Mouse (Mus musculus) megakaryocyte progenitor cell, adult 5-6 weeks (primary cell): ENCODE measurements around the gene Plekhn1. TPM values are rescaled to one million over a fixed set of nuclear protein-coding genes. Genes with fewer than 3 reads are reported as not detected.
A peak's percentile ranks its signal among the peaks of the same experiment; 100 is the strongest.

Source experiments
- ATAC-seq: replicated peaks from 2 replicates; pipeline ENCODE4 v1.8.0; 2016; ENCODE audit warnings: mild to moderate bottlenecking, moderate TSS enrichment, inconsistent platforms; ENCODE audit not compliant: poor library complexity
- total RNA-seq, 2 experiments: library from RNA; stranded (forward) in 1 of 2; stranded (reverse) in 1 of 2; fragments of 157-497, 149-512 nt in 1 of 2; fragments of 200-1000 nt in 1 of 2; gene quantifications; 2 replicates each; pipeline versions ENCODE4 v1.2.3 to v1.2.4; 2015 to 2017

Plekhn1 gene
- total RNA-seq (2015) (11.6 and 18.4 TPM in 2 replicates), total RNA-seq (2017) (12.8 and 15.5 TPM in 2 replicates)

- ATAC-seq: peak; percentile 30
Observed at GRCm38 (mm10) chr4:156234701-156235213, at the start of gene Plekhn1. Plekhn1 (minus strand) TSS chr4:156234857.

- peak; percentile 56 for ATAC-seq
Observed at GRCm38 (mm10) chr4:156255078-156255839, 20.6 kb upstream of the Plekhn1 start, which contains the start of gene Samd11. Samd11 (minus strand) TSS chr4:156255657.

GRCm38 (mm10) chr4:156254361-156255077, 19.9 kb upstream of the Plekhn1 start:
- ATAC-seq: peak; percentile 32

DNA sequence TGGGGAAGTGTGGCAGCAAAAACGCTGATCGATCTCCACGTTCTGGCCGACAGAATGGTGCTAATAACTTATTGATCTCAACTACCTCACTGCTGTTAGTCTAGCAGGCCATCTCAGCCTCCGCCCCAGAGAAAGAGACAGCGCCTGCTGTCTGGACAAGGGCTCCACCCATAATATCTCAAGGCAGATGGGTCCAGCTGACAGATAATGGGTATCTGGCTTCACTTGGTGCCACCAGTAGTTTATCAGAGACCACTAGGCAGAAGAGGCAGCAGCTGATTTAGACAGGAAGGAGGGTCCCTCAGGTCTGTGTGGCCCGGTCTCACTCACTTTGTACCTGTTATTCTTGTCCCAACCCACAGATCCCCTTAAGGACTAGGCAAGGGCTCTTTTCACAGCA, 18.4 kb upstream of the Plekhn1 start:
- ATAC-seq: peak; percentile 55

GRCm38 (mm10) chr4:156252619-156253018, 18.0 kb upstream of the Plekhn1 start:
- peak; percentile 12; the same call in 1 of the 2 replicates for ATAC-seq

DNA sequence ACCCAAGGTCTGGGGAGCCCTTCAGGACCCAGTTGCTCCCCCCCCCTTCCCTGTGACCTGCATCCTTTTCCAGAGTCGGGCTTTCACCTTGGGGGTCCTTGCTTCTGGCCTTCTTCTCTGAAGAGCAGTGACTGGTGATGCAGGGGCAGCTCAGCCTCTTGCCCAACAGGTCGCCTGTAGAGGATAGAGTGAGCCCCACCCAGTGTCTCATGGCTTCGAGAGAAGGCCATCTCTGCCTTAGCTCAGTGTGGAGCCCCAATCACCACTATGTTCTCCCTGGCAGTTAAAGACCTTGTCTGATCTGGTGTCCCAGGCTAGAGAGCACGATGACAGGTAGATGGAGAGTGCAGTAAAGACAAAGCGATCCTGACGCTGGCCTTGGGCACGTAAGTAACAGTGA, 17.5 kb upstream of the Plekhn1 start:
- 0 out of 2 replicates have a peak, but pooled peaks have one; percentile 1 for ATAC-seq

DNA sequence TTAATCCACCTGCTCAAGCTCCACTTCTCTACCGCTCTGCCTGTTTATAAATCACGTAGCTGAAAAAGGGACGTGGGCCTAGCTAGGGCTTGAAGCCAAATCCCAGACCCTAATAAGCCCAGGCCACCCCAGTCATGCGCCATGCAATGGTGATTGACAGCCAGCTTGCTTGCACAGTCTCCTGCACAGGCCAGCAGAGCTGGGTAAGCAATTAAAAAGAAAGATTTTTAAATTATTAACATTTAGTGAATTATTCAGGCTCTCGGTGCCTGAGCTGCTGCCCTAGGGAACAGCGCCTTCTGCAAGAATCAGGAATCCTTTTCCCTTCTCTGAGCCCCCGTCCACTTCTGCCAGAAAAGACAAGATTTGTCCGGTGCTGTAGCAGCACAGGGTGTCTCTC, 16.4 kb upstream of the Plekhn1 start:
- ATAC-seq: no peak

GRCm38 (mm10) chr4:156249567-156249966, 14.9 kb upstream of the Plekhn1 start:
- no peak for ATAC-seq

DNA sequence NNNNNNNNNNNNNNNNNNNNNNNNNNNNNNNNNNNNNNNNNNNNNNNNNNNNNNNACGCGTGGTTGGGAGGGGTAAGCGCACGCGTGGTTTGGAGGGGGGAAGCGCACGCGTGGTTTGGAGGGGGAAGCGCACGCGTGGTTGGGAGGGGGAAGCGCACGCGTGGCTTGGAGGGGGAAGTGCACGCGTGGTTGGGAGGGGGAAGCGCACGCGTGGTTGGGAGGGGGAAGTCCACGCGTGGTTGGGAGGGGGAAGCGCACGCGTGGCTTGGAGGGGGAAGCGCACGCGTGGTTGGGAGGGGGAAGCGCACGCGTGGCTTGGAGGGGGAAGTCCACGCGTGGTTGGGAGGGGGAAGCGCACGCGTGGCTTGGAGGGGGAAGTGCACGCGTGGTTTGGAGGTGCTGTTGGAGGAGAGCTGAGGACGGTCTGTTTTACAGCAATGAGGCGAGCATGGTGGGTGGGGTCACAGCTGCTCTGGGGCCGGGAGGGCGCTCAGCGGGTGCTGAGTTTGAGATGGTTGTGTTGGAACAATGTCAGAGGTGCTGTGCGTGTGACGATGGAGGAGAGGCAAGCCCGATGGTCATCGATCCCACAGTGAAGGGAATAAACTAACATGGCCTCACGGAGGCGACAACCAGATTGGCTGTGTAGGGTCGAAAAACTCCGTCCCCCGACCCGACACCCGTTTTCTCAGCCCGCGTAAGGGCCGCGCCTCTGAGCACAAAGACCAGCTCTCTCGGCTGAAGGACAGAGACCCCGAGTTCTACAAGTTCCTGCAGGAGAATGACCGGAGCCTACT, 2.2 kb upstream of the Plekhn1 start:
- ATAC-seq: peak; percentile 21

- ATAC-seq: peak; percentile 73
Observed at GRCm38 (mm10) chr4:156235808-156236533, 1.3 kb upstream of the Plekhn1 start, which contains the start of gene Noc2l. Noc2l (plus strand) TSS chr4:156236010.

DNA sequence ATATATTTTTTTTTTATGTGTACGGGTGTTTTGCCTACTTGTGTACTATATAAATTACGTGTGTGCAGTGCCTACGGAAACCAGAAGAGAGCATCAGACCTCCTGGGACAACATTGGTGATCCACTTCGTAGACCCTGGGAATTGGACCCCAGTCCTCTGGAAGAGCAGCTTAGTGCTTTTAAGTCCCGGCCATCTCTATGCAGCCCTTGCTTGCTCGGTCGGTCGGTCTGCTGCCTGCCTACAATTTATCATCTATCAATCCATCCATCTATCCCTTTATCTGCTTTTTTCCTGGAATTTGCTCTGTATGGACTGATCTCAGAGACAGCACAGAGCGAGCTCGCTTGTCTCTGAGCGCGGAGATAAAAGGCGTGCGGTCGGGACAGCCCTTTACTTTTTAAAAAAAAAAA, 708 bp upstream of the Plekhn1 start:
- ATAC-seq: peak; percentile 26

DNA sequence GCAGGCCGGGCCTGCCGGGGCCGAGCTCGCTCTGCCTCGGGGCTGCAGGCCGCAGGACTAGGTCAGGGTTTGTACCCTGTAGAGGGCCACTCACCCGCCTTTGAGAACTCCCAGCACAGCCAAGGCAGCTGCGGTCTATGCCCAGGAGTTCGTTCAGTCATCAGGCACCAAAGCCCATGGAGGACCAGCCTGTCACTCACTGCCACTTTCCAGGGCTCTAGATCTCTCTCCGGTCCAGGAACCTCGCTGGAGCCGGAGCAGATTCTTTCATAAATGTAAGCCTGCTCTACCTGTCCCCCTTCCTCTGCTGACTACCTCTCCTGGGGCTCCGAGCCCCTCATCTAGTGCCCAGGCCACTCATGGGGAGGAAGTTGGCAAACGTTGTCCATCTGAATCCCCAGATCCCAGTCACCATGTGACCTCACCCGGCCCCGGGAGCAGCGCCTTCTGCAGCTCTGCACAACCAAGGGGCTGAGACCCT, 596 bp downstream of the Plekhn1 start:
- no peak for ATAC-seq

GRCm38 (mm10) chr4:156228393-156229024, 6.1 kb downstream of the Plekhn1 start:
- peak; percentile 18; the same call in 1 of the 2 replicates for ATAC-seq

- peak; percentile 17; the same call in 1 of the 2 replicates for ATAC-seq
Observed at GRCm38 (mm10) chr4:156227752-156228392, 6.8 kb downstream of the Plekhn1 start.

GRCm38 (mm10) chr4:156224276-156224675, 10.4 kb downstream of the Plekhn1 start:
- no peak for ATAC-seq

DNA sequence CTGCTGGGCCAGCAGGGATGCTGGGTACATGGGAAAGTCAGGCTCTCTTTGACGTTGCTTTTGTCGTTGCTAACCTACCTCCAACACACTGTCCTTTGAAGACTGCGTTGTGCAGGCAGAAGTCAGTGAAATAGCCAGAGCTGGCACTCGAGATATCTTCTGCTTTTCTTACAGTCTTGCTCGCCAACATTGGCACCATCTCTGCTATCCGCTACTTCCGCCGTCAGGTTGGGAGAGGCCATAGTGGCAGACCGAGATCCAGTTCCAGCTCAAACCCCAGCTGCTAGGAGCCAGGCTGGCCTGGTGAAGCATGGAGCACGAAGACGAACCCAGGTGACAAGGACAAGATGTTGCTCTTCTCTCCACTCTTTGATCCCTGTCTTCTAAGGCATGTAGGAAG, 14.7 kb downstream of the Plekhn1 start:
- ATAC-seq: no peak

GRCm38 (mm10) chr4:156217838-156218237, 16.8 kb downstream of the Plekhn1 start:
- no peak for ATAC-seq

GRCm38 (mm10) chr4:156217022-156217669, 17.5 kb downstream of the Plekhn1 start:
- no peak for ATAC-seq
